Mouse (Mus musculus) large intestine, adult 2 months (tissue): ENCODE data around the gene Dmtf1. TPM values are rescaled to one million over a fixed set of nuclear protein-coding genes. Genes with fewer than 3 reads are reported as not detected.

Experiments
- polyA plus RNA-seq: library from polyadenylated mRNA; depleted of rRNA; stranded (reverse); fragments of >200 nt; gene quantifications from 2 replicates; pipeline ENCODE4 v1.2.3, GENCODE M21; 2012; rRNA removed

The Dmtf1 gene
- polyA plus RNA-seq, 1 experiment = 5.5 TPM

Other genes starting within 250 kb of the Dmtf1 start
- 10.7 and 19.0 TPM in 2 replicates for gene Crot, start 164.5 kb downstream of the Dmtf1 start, polyA plus RNA-seq
- gene Tmem243, start 61.1 kb downstream of the Dmtf1 start, polyA plus RNA-seq = 43.9 and 67.2 TPM in 2 replicates
- gene 9330182L06Rik, start 104.3 kb upstream of the Dmtf1 start, polyA plus RNA-seq = 0.31 and 0.32 TPM in 2 replicates